Mouse (Mus musculus) layer of hippocampus, adult 9-11 months (tissue): ENCODE measurements at regions not wholly inside any gene's neighbourhood (a gene's known extent, or its start where the extent isn't known, plus 50 kb on each side); places are given as distances from the start of the nearest gene placed in this dataset.

ENCODE experiments used
- DNase-seq: peaks from one replicate; pipeline ENCODE4 v3.0.0; 2022

GRCm38 (mm10) chr4:32183791-32184190 is 54.8 kb upstream of the Bach2 start:
- DNase-seq, result no peak

DNA sequence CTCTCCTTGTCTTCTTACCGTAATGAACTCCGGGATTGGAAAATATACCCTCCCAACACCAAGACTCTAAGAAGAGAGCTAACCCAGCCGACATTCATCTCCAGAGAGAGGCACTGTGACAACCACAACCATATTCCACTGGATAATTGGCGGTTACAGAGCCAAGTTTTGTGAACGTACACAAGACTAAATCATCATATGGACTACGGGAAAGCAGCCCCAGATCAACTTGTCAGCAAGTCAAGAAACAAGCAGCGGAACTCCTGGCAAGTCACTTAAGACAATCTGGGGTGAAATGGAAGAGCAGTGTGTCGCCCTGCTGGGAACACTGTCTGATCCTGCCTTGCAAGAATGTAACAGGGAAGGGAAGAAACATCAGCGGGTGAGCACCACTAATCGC is 52.6 kb upstream of the Bach2 start:
- DNase-seq, result no peak

GRCm38 (mm10) chr4:32187154-32187553 is 51.5 kb upstream of the Bach2 start:
- DNase-seq, result no peak

- no peak for DNase-seq
Measured at GRCm38 (mm10) chr4:32188076-32188475, 50.5 kb upstream of the Bach2 start.

DNA sequence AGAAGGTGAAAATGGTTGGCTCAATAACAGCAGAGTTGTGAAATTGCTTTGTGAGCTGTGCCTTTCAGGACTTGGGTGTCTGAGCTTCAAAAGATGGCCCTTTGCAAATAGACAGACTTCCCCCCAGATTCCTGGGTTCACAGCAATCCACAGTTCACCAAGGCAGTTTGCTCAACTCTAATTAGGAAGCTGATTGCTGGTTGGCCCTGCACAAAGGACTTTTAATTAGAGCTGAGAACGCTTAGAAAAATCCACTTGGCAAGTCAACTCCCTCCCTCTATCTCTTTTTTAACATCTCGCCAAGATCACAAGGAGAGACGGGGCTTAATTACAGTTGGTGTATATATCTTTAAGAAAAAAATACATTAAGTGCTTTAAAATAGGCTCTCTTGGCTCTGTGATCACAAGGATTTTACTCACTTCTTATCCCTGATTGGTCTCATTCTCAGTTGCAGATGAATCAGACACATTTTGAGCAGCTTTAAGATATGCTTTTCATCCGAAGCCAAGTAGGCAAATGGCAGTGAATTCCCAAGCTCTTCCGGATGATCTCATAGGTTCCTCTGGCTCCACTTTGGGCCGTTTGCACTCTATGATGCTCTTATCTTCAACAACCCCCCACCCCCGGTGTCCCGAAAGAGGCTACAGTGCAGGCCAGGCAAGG is 49.7 kb upstream of the Bach2 start:
- no peak for DNase-seq
